Mouse (Mus musculus): Measurements from ENCODE around the gene Stau1. TPM values are rescaled to one million over a fixed set of nuclear protein-coding genes. Genes with fewer than 3 reads are reported as not detected.

Stau1 gene
- total and polyA plus RNA-seq, 3 experiments: 27.7 to 44.9 (median 40.2) TPM

DNA sequence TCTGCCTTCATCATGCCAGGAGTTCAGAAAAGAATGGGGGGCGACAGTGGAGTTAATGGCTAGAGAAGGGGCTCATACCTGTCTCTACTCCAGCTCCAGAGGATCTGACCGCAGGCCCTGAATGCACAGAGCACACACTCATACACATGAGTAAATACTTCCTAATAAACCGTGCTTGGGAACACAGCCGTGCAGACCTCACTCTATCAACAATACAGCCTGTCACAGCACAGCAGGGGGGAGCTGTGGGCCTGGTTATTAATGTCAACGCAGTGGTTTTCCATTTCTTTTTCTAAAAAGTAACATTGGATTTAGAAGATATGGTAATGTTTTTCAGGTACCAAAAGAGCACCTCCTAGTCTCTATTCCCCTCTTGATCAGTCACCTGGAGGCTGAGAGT, 61.7 kb downstream of the Stau1 start:
- no peak for DNase-seq
- intact Hi-C loops (cut with DNase I): no loop called here
- 85% methylated on average over 5 of the region's 5 CpGs for WGBS
- no peaks in the 10 kb centered on the region for H3K4me1 ChIP-seq (ENCODE audit: control insufficient read depth, insufficient read depth, low read length)
- H3K4me3 ChIP-seq: no peak overlapping the region
- no peaks in the 10 kb centered on the region; the same call in 1 of the 2 replicates for H3K36me3 ChIP-seq (ENCODE audit: control insufficient read depth, insufficient read depth, low read length)
- no peaks in the 10 kb centered on the region for H3K79me2 ChIP-seq (replicated peaks; ENCODE audit: control insufficient read depth, insufficient read depth, low read length)
- TF ChIP-seq EP300 (IDR thresholded peaks at IDR 0.05; ENCODE audit: insufficient read depth, low read depth, low read length) (no peak), POLR2A (IDR thresholded peaks at IDR 0.05; ENCODE audit: insufficient read depth, low read depth, low read length) (no peak), CTCF (IDR thresholded peaks at IDR 0.05) (no peak)
- H3K27ac ChIP-seq: no peak overlapping the region
- no peaks in the 10 kb centered on the region for H3K27me3 ChIP-seq (ENCODE audit: control insufficient read depth, insufficient read depth, low read length)
- H3K9ac ChIP-seq (ENCODE audit: low read depth, low read length): no peak overlapping the region

DNA sequence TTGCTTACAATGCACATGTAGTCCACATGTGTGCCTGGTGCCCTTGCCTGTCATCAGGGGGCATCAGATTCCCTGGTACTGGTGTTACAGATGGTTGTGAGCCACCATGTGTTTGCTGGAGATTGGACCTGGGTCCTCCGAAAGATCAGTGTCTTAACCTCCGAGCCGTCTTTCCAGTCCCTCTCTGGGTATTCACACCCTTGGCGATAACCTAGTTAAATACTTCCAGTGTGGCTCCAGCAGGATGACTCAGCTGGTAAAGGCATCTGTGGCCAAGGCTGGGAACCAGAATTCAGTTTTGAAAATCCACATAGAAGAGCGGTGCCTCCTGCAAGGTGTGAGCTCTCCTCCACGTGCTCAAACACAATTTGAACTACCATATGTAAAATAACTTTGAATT, 62.2 kb downstream of the Stau1 start:
- H3K36me3 ChIP-seq (ENCODE audit: control insufficient read depth, insufficient read depth, low read length): no peaks in the 10 kb centered on the region; the same call in 1 of the 2 replicates
- H3K27me3 ChIP-seq (ENCODE audit: control insufficient read depth, insufficient read depth, low read length): no peaks in the 10 kb centered on the region
- no peak for TF ChIP-seq POLR2A (IDR thresholded peaks at IDR 0.05; ENCODE audit: insufficient read depth, low read depth, low read length)
- no peak for TF ChIP-seq CTCF (IDR thresholded peaks at IDR 0.05)
- TF ChIP-seq EP300 (IDR thresholded peaks at IDR 0.05; ENCODE audit: insufficient read depth, low read depth, low read length): no peak
- no peaks in the 10 kb centered on the region for H3K4me1 ChIP-seq (ENCODE audit: control insufficient read depth, insufficient read depth, low read length)
- 91% methylated on average over 6 of the region's 6 CpGs for WGBS
- intact Hi-C loops (cut with DNase I): no loop called here
- H3K4me3 ChIP-seq: no peak overlapping the region
- no peak for DNase-seq
- H3K79me2 ChIP-seq (replicated peaks; ENCODE audit: control insufficient read depth, insufficient read depth, low read length): no peaks in the 10 kb centered on the region
- no peak overlapping the region for H3K9ac ChIP-seq (ENCODE audit: low read depth, low read length)
- H3K27ac ChIP-seq: no peak overlapping the region

- H3K9ac ChIP-seq (ENCODE audit: low read depth, low read length): no peak overlapping the region
- no peak overlapping the region for H3K4me3 ChIP-seq
- no peaks in the 10 kb centered on the region for H3K79me2 ChIP-seq (replicated peaks; ENCODE audit: control insufficient read depth, insufficient read depth, low read length)
- TF ChIP-seq CTCF (IDR thresholded peaks at IDR 0.05) (no peak), EP300 (IDR thresholded peaks at IDR 0.05; ENCODE audit: insufficient read depth, low read depth, low read length) (no peak), POLR2A (IDR thresholded peaks at IDR 0.05; ENCODE audit: insufficient read depth, low read depth, low read length) (no peak)
- H3K36me3 ChIP-seq (ENCODE audit: control insufficient read depth, insufficient read depth, low read length): 0 out of 2 replicates have a peak, but pooled peaks cover 2% of the 10 kb centered on the region
- WGBS: 89% methylated on average over 2 of the region's 2 CpGs
- DNase-seq: no peak
- intact Hi-C loops (cut with DNase I): no loop called here
- no peaks in the 10 kb centered on the region for H3K4me1 ChIP-seq (ENCODE audit: control insufficient read depth, insufficient read depth, low read length)
- H3K27me3 ChIP-seq (ENCODE audit: control insufficient read depth, insufficient read depth, low read length): no peaks in the 10 kb centered on the region
- H3K27ac ChIP-seq: no peak overlapping the region
Measured at GRCm38 (mm10) chr2:166923971-166924370, 72.1 kb downstream of the Stau1 start.

- Histone ChIP-seq H3K36me3 (ENCODE audit: control insufficient read depth, insufficient read depth, low read length) (no peaks in the 10 kb centered on the region), H3K79me2 (replicated peaks; ENCODE audit: control insufficient read depth, insufficient read depth, low read length) (peaks cover 10% of the 10 kb centered on the region), H3K27me3 (ENCODE audit: control insufficient read depth, insufficient read depth, low read length) (no peaks in the 10 kb centered on the region), H3K4me3 (no peak overlapping the region), H3K9ac (ENCODE audit: low read depth, low read length) (no peak overlapping the region), H3K27ac (no peak overlapping the region), H3K4me1 (ENCODE audit: control insufficient read depth, insufficient read depth, low read length) (peaks cover 3% of the 10 kb centered on the region)
- intact Hi-C loops (cut with DNase I): no loop called here
- no peak for DNase-seq
- 90% methylated on average over 8 of the region's 8 CpGs for WGBS
- no peak for TF ChIP-seq CTCF (IDR thresholded peaks at IDR 0.05)
- no peak for TF ChIP-seq POLR2A (IDR thresholded peaks at IDR 0.05; ENCODE audit: insufficient read depth, low read depth, low read length)
- no peak for TF ChIP-seq EP300 (IDR thresholded peaks at IDR 0.05; ENCODE audit: insufficient read depth, low read depth, low read length)
Measured at GRCm38 (mm10) chr2:166910536-166910935, 85.6 kb downstream of the Stau1 start.

DNA sequence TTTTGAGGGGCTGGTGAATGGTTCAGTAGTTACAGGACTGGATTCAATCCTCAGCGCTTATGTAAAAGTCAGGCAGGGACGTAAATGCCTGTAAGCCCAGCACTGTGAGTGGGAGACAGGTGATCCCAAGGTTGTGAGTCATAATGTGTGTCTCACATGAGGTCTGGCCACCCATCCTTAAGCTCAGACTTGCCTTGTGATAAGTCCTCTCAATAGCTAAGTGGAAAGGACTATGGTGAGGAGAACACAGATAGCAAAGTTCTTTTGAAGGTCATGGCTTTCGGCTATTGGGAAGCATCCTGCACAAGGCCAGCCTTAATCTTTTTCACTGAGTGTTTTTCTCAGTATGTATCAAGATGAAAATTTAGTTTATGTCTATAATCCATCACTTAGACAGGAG, 86.4 kb downstream of the Stau1 start:
- H3K4me3 ChIP-seq: no peak overlapping the region
- H3K9ac ChIP-seq (ENCODE audit: low read depth, low read length): no peak overlapping the region
- no peak overlapping the region for H3K27ac ChIP-seq
- peaks cover 10% of the 10 kb centered on the region for H3K79me2 ChIP-seq (replicated peaks; ENCODE audit: control insufficient read depth, insufficient read depth, low read length)
- no peak for DNase-seq
- TF ChIP-seq EP300 (IDR thresholded peaks at IDR 0.05; ENCODE audit: insufficient read depth, low read depth, low read length) (no peak), POLR2A (IDR thresholded peaks at IDR 0.05; ENCODE audit: insufficient read depth, low read depth, low read length) (no peak), CTCF (IDR thresholded peaks at IDR 0.05) (no peak)
- H3K27me3 ChIP-seq (ENCODE audit: control insufficient read depth, insufficient read depth, low read length): no peaks in the 10 kb centered on the region
- H3K4me1 ChIP-seq (ENCODE audit: control insufficient read depth, insufficient read depth, low read length): peaks cover 3% of the 10 kb centered on the region
- H3K36me3 ChIP-seq (ENCODE audit: control insufficient read depth, insufficient read depth, low read length): no peaks in the 10 kb centered on the region
- 78% methylated on average over 3 of the region's 3 CpGs for WGBS
- intact Hi-C loops (cut with DNase I): loop anchor here (5.0 kb wide), 1 partner anchor 93 kb away; no protein-coding TSS in a partner anchor

DNA sequence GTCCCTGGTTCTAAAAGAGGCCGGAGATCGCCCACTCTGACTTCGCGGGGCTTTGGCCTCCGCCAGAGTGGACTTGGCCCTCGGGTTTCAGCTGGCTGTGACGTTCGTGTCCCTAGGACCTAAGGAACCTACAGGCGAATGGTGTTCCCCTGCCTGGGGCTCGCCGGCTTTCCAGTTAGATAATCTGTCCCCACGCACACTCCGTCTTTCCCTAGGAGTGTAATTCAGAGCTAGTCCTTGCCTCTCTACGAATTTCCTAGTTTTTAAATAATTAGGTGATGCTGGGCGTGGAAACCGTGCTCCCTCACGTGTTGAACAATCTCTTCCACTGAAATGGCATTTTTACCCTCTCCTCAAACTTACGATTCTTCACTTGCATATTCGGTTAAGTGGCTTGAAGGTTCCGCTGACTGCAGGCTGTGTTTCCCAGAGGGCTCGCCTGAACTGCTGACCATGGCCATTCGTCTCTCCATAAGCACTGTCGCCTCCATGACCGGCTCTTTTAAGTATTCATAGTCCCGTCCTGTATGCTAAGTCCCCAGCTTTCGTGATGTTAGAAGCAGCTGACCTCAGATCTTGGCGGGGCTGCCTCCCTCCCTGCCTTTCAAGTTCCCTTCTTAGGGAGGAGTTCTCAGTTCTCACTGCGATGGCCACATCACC, 89.4 kb downstream of the Stau1 start:
- DNase-seq: peak; percentile 20 to 22
- Histone ChIP-seq H3K4me1 (ENCODE audit: control insufficient read depth, insufficient read depth, low read length) (peaks cover 3% of the 10 kb centered on the region), H3K36me3 (ENCODE audit: control insufficient read depth, insufficient read depth, low read length) (no peaks in the 10 kb centered on the region), H3K79me2 (replicated peaks; ENCODE audit: control insufficient read depth, insufficient read depth, low read length) (peaks cover 4% of the 10 kb centered on the region), H3K9ac (ENCODE audit: low read depth, low read length) (peak overlapping the region; percentile 69), H3K27me3 (ENCODE audit: control insufficient read depth, insufficient read depth, low read length) (no peaks in the 10 kb centered on the region), H3K4me3 (peak overlapping the region; percentile 67), H3K27ac (peak overlapping the region; percentile 95)
- TF ChIP-seq POLR2A (IDR thresholded peaks at IDR 0.05; ENCODE audit: insufficient read depth, low read depth, low read length): no peak
- TF ChIP-seq CTCF (IDR thresholded peaks at IDR 0.05): no peak
- no peak for TF ChIP-seq EP300 (IDR thresholded peaks at IDR 0.05; ENCODE audit: insufficient read depth, low read depth, low read length)
- WGBS: under 1% methylated on average over 28 of the region's 28 CpGs
- intact Hi-C loops (cut with DNase I): loop anchor here (5.0 kb wide), 1 partner anchor 96 kb away; no protein-coding TSS in a partner anchor
